Mouse (Mus musculus): ENCODE data around the gene Prg4. TPM values are rescaled to one million over a fixed set of nuclear protein-coding genes. Genes with fewer than 3 reads are reported as not detected.

Gene Prg4
- total RNA-seq, 2 experiments from 2014 or later: 0.98 TPM; not detected in 1

DNA sequence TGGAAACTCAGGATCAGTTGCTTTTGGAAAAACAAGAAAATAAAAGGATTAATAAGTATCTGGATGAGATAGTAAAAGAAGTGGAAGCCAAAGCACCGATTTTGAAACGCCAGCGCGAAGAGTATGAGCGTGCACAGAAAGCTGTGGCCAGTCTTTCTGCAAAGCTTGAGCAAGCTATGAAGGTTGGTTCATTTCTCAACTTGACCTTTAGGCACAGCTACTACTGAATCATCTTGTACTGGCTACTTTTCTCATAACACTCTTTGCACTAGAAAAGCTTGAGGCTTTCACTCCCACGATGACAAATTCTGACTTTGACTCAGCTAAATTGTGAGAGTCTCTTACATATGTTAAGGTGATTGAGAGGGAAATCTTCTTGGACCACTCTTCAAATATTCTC lies 56.0 kb downstream of the Prg4 start:
- ATAC-seq (ENCODE audit: poor library complexity, severe bottlenecking): no peak

DNA sequence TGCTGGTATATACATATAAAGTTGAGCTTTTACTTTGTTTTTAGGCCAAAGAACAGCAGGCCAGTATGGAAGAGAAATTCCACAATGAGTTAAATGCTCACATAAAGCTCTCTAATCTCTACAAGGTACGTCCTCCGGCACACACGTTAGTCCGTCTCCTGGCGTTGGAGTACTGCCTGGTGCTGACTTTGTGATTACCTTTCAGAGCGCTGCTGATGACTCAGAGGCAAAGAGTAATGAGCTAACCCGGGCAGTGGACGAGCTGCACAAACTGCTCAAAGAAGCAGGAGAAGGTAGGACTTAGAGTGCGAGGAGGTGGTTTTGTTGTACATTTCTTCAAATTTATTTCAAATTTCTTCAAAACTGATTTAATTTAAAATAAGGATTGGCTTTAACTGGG lies 58.7 kb downstream of the Prg4 start:
- ATAC-seq (ENCODE audit: poor library complexity, severe bottlenecking): no peak

- no peak for ATAC-seq (ENCODE audit: poor library complexity, severe bottlenecking)
These were observed 61.4 kb downstream of the Prg4 start for GRCm38 (mm10) chr1:150404555-150404954.

DNA sequence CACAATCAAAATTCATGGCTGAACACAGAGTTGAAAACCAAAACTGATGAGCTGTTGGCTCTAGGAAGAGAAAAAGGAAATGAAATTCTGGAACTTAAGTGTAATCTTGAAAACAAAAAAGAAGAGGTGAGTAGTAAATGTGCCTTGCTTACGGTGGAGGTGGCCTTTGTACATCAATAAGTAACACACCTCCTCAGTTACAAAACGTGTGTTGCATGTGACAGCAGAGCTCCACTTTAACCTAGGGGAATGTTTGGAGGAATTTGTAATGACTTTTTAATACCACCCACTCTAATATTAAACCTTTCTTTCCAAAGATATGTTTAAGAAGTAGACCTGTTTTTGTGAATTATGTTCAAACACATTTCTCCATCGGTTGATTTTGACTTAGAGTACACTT lies 62.1 kb downstream of the Prg4 start:
- no peak for ATAC-seq (ENCODE audit: poor library complexity, severe bottlenecking)

Other genes with a start within 250 kb of the Prg4 start
- gene Pdc, start 146.7 kb downstream of the Prg4 start, total RNA-seq (2015): not detected in 2 replicates
- gene Pdc, start 146.7 kb downstream of the Prg4 start, total RNA-seq (2017): not detected in 2 replicates
- 312 and 339 TPM in 2 replicates for gene Tpr, start 73.3 kb downstream of the Prg4 start, total RNA-seq (2015)
- 398 and 424 TPM in 2 replicates for gene Tpr, start 73.3 kb downstream of the Prg4 start, total RNA-seq (2017)
- 26.4 and 38.2 TPM in 2 replicates for gene Odr4, start 73.1 kb downstream of the Prg4 start, total RNA-seq (2015)
- gene Odr4, start 73.1 kb downstream of the Prg4 start, total RNA-seq (2017): 68.0 and 68.1 TPM in 2 replicates